Mouse (Mus musculus): Measurements from ENCODE around the gene Cd276. TPM values are rescaled to one million over a fixed set of nuclear protein-coding genes. Genes with fewer than 3 reads are reported as not detected.
A peak's percentile ranks its signal among the peaks of the same experiment; 100 is the strongest.

The Cd276 gene
- polyA plus RNA-seq, 1 experiment from 2014 or later = 34.7 TPM

GRCm38 (mm10) chr9:58510452-58510851 lies 44.8 kb downstream of the Cd276 start:
- Histone ChIP-seq H3K4me3 (ENCODE audit: low read depth, low read length) (no peak overlapping the region), H3K36me3 (ENCODE audit: control insufficient read depth, insufficient read depth, low read length) (no peaks in the 10 kb centered on the region), H3K4me2 (ENCODE audit: low read depth, low read length, severe bottlenecking) (no peak overlapping the region), H3K27me3 (ENCODE audit: control insufficient read depth, insufficient read depth, low read length) (no peaks in the 10 kb centered on the region), H3K9ac (ENCODE audit: low read length) (no peak overlapping the region), H3K9me3 (ENCODE audit: control insufficient read depth, low read length) (no peaks in the 10 kb centered on the region), H3K4me1 (replicated peaks; ENCODE audit: control insufficient read depth, insufficient read depth, low read length) (no peaks in the 10 kb centered on the region), H3K27ac (ENCODE audit: low read depth, low read length) (no peak overlapping the region)
- 89% methylated on average over 5 of the region's 5 CpGs for WGBS
- ATAC-seq (replicated peaks; ENCODE audit: low FRiP score) (no peak), DNase-seq (ENCODE audit: low spot score) (no peak)

- WGBS = 80% methylated on average over 8 of the region's 8 CpGs
- no peaks in the 10 kb centered on the region for H3K4me1 ChIP-seq (replicated peaks; ENCODE audit: control insufficient read depth, insufficient read depth, low read length)
- ATAC-seq (replicated peaks; ENCODE audit: low FRiP score) (no peak), DNase-seq (ENCODE audit: low spot score) (no peak)
- no peak overlapping the region for H3K4me2 ChIP-seq (ENCODE audit: low read depth, low read length, severe bottlenecking)
- no peaks in the 10 kb centered on the region for H3K9me3 ChIP-seq (ENCODE audit: control insufficient read depth, low read length)
- no peak overlapping the region for H3K4me3 ChIP-seq (ENCODE audit: low read depth, low read length)
- no peak overlapping the region for H3K9ac ChIP-seq (ENCODE audit: low read length)
- no peak overlapping the region for H3K27ac ChIP-seq (ENCODE audit: low read depth, low read length)
- H3K36me3 ChIP-seq (ENCODE audit: control insufficient read depth, insufficient read depth, low read length) = no peaks in the 10 kb centered on the region
- H3K27me3 ChIP-seq (ENCODE audit: control insufficient read depth, insufficient read depth, low read length) = no peaks in the 10 kb centered on the region
Measured at GRCm38 (mm10) chr9:58507216-58508005, 47.8 kb downstream of the Cd276 start.

GRCm38 (mm10) chr9:58500946-58501345 lies 54.3 kb downstream of the Cd276 start:
- Histone ChIP-seq H3K4me2 (ENCODE audit: low read depth, low read length, severe bottlenecking) (no peak overlapping the region), H3K9ac (ENCODE audit: low read length) (no peak overlapping the region), H3K9me3 (ENCODE audit: control insufficient read depth, low read length) (no peaks in the 10 kb centered on the region), H3K36me3 (ENCODE audit: control insufficient read depth, insufficient read depth, low read length) (no peaks in the 10 kb centered on the region), H3K27me3 (ENCODE audit: control insufficient read depth, insufficient read depth, low read length) (no peaks in the 10 kb centered on the region), H3K4me3 (ENCODE audit: low read depth, low read length) (no peak overlapping the region), H3K27ac (ENCODE audit: low read depth, low read length) (no peak overlapping the region), H3K4me1 (replicated peaks; ENCODE audit: control insufficient read depth, insufficient read depth, low read length) (no peaks in the 10 kb centered on the region)
- DNase-seq (ENCODE audit: low spot score) = no peak
- no peak for ATAC-seq (replicated peaks; ENCODE audit: low FRiP score)
- 88% methylated on average over 5 of the region's 5 CpGs for WGBS

- H3K4me2 ChIP-seq (ENCODE audit: low read depth, low read length, severe bottlenecking) = no peak overlapping the region
- no peaks in the 10 kb centered on the region for H3K27me3 ChIP-seq (ENCODE audit: control insufficient read depth, insufficient read depth, low read length)
- WGBS = 77% methylated on average over 4 of the region's 4 CpGs
- H3K27ac ChIP-seq (ENCODE audit: low read depth, low read length) = no peak overlapping the region
- ATAC-seq (replicated peaks; ENCODE audit: low FRiP score) (no peak), DNase-seq (ENCODE audit: low spot score) (no peak)
- H3K9me3 ChIP-seq (ENCODE audit: control insufficient read depth, low read length) = no peaks in the 10 kb centered on the region
- H3K4me3 ChIP-seq (ENCODE audit: low read depth, low read length) = no peak overlapping the region
- H3K36me3 ChIP-seq (ENCODE audit: control insufficient read depth, insufficient read depth, low read length) = no peaks in the 10 kb centered on the region
- H3K4me1 ChIP-seq (replicated peaks; ENCODE audit: control insufficient read depth, insufficient read depth, low read length) = no peaks in the 10 kb centered on the region
- H3K9ac ChIP-seq (ENCODE audit: low read length) = no peak overlapping the region
Measured at GRCm38 (mm10) chr9:58497942-58498341, 57.3 kb downstream of the Cd276 start.

- WGBS = 33% methylated on average over 4 of the region's 4 CpGs
- no peak for DNase-seq (ENCODE audit: low spot score)
- Histone ChIP-seq H3K9ac (ENCODE audit: low read length) (no peak overlapping the region), H3K4me3 (ENCODE audit: low read depth, low read length) (no peak overlapping the region), H3K9me3 (ENCODE audit: control insufficient read depth, low read length) (no peaks in the 10 kb centered on the region), H3K27ac (ENCODE audit: low read depth, low read length) (no peak overlapping the region), H3K27me3 (ENCODE audit: control insufficient read depth, insufficient read depth, low read length) (no peaks in the 10 kb centered on the region), H3K36me3 (ENCODE audit: control insufficient read depth, insufficient read depth, low read length) (no peaks in the 10 kb centered on the region), H3K4me1 (replicated peaks; ENCODE audit: control insufficient read depth, insufficient read depth, low read length) (no peaks in the 10 kb centered on the region), H3K4me2 (ENCODE audit: low read depth, low read length, severe bottlenecking) (no peak overlapping the region)
- ATAC-seq (replicated peaks; ENCODE audit: low FRiP score) = no peak
Measured at GRCm38 (mm10) chr9:58496470-58497182, 58.6 kb downstream of the Cd276 start.

- no peaks in the 10 kb centered on the region; the same call in 1 of the 2 replicates for H3K27me3 ChIP-seq (ENCODE audit: control insufficient read depth, insufficient read depth, low read length)
- no peak for ATAC-seq (replicated peaks; ENCODE audit: low FRiP score)
- H3K4me3 ChIP-seq (ENCODE audit: low read depth, low read length) = no peak overlapping the region
- no peak overlapping the region for H3K4me2 ChIP-seq (ENCODE audit: low read depth, low read length, severe bottlenecking)
- no peaks in the 10 kb centered on the region for H3K36me3 ChIP-seq (ENCODE audit: control insufficient read depth, insufficient read depth, low read length)
- H3K9me3 ChIP-seq (ENCODE audit: control insufficient read depth, low read length) = no peaks in the 10 kb centered on the region
- WGBS = 86% methylated on average over 2 of the region's 2 CpGs
- DNase-seq (ENCODE audit: low spot score) = no peak
- H3K4me1 ChIP-seq (replicated peaks; ENCODE audit: control insufficient read depth, insufficient read depth, low read length) = no peaks in the 10 kb centered on the region
- no peak overlapping the region for H3K27ac ChIP-seq (ENCODE audit: low read depth, low read length)
- H3K9ac ChIP-seq (ENCODE audit: low read length) = no peak overlapping the region
Measured at GRCm38 (mm10) chr9:58495035-58495434, 60.2 kb downstream of the Cd276 start.

GRCm38 (mm10) chr9:58490391-58490790 lies 64.8 kb downstream of the Cd276 start:
- no peak overlapping the region for H3K4me3 ChIP-seq (ENCODE audit: low read depth, low read length)
- H3K4me1 ChIP-seq (replicated peaks; ENCODE audit: control insufficient read depth, insufficient read depth, low read length) = peaks cover 8% of the 10 kb centered on the region
- ATAC-seq (replicated peaks; ENCODE audit: low FRiP score) = no peak
- no peak for DNase-seq (ENCODE audit: low spot score)
- no peaks in the 10 kb centered on the region for H3K36me3 ChIP-seq (ENCODE audit: control insufficient read depth, insufficient read depth, low read length)
- H3K27ac ChIP-seq (ENCODE audit: low read depth, low read length) = no peak overlapping the region
- H3K9ac ChIP-seq (ENCODE audit: low read length) = no peak overlapping the region
- H3K9me3 ChIP-seq (ENCODE audit: control insufficient read depth, low read length) = no peaks in the 10 kb centered on the region
- H3K4me2 ChIP-seq (ENCODE audit: low read depth, low read length, severe bottlenecking) = peak overlapping the region; percentile 100; the same call in 1 of the 2 replicates
- H3K27me3 ChIP-seq (ENCODE audit: control insufficient read depth, insufficient read depth, low read length) = peaks cover 16% of the 10 kb centered on the region
- 70% methylated on average over 2 of the region's 2 CpGs for WGBS

GRCm38 (mm10) chr9:58489865-58490165 lies 65.4 kb downstream of the Cd276 start:
- peak overlapping the region; percentile 64 for H3K4me3 ChIP-seq (ENCODE audit: low read depth, low read length)
- peaks cover 16% of the 10 kb centered on the region for H3K27me3 ChIP-seq (ENCODE audit: control insufficient read depth, insufficient read depth, low read length)
- 4% methylated on average over 7 of the region's 7 CpGs for WGBS
- peak overlapping the region; percentile 74 for H3K9ac ChIP-seq (ENCODE audit: low read length)
- DNase-seq (ENCODE audit: low spot score) = no peak
- no peak overlapping the region for H3K27ac ChIP-seq (ENCODE audit: low read depth, low read length)
- ATAC-seq (replicated peaks; ENCODE audit: low FRiP score) = no peak
- H3K4me1 ChIP-seq (replicated peaks; ENCODE audit: control insufficient read depth, insufficient read depth, low read length) = peaks cover 8% of the 10 kb centered on the region
- H3K9me3 ChIP-seq (ENCODE audit: control insufficient read depth, low read length) = no peaks in the 10 kb centered on the region
- peak overlapping the region; percentile 100 for H3K4me2 ChIP-seq (ENCODE audit: low read depth, low read length, severe bottlenecking)
- H3K36me3 ChIP-seq (ENCODE audit: control insufficient read depth, insufficient read depth, low read length) = no peaks in the 10 kb centered on the region
